Mouse (Mus musculus): ENCODE measurements around the gene Slc35b1.

The Slc35b1 gene

DNA sequence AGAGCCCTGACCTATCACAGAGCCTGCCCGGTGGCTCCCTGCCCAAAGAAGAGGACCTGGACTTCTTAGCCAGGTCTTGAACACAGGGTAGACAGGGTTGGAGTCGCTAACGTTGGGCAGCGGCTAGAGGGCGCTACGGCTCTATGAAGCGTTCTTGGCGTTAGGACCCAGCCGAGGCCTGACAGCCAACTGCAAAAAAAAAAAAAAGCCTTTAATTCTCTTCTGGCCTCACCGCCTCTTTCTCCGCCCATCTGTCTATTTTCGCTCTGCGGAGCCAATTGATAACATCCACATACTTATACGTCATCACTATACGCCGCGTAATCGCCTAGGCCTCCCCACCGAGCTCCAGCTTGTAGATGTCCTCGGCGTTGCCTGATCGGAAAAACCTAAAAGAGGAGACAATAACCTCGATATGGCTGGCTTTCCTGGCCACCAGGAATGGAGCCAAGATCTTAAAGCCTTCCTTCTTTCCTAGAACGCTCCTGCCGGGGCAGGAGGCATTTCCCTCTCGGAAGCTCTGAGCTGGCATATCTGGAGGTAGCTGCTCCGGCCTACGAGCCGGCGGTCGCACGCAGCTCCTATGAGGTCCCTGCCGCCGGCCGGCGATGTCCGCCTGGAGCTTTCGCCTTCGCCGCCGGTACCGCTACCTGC lies at the start of gene Slc35b1:
TSS of gene Slc35b1 (plus strand) at position 374 of the 654 bp plus-strand sequence.
- DNase-seq, result peak; percentile 93 to 94

- peak; percentile 18 to 30 for DNase-seq
These were observed 47.8 kb upstream of the Slc35b1 start, which contains the start of gene Fam117a for GRCm38 (mm10) chr11:95336568-95337128. Gene Fam117a (plus strand): TSS chr11:95337018.

DNA sequence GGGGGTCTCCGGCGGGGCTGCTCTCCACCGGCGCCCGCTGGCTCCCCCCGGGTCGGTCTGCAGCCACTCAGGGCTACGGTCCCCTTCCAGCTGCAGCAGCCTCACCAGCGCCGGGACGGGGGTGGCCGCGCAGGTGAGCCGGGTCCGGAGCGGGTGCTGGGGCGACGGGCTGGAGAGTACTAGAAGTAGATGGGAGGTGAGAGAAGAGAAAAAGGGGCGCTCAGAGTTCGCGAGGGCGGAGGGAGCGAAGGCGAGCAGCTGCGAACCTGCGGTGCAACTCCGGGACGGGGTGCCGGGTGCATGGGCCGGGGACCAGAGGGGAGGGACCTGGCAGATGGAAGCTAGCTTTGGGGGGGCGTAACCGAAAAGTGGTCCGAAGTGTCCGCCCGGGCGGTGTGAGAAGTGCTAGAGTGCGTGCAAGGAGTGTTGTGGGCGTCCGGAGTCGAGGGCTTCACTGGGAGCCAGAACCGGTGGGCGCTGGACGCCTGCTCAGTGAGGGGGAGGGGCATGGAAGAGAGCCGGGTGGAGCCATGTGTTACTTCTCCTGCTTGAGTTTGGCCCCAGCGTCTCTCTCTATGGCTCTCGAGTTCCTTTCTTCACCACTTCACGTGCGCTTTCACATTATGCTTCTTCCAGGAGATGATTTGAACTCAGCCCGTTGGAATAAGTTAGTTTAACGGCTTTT lies 47.2 kb upstream of the Slc35b1 start:
- peak; percentile 4 to 8 for DNase-seq

DNA sequence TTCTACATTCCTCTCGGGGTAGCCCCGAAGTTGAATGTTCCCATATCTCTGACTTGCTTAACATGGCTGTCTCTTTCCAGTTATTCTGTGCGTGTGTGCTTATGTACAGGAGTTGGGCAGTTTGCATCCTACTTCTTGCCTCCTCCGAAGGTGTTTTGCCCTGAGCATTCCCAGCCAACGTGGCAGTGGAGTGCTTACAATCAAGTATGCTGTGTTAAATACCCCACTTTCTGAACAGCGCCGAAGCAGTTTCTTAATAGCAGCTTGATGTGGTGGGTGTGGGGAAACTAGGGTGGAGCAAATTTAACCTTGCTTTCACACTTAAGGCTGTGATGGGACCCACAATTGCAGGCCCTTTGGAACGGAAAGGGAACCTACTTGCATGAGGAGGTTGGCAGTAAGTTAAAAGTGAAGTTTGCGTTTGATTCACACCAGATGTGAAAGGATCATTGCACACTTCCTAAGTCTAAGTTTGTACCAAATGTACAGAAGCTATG lies 46.6 kb upstream of the Slc35b1 start:
- DNase-seq, result no peak

GRCm38 (mm10) chr11:95339471-95340021 lies 44.9 kb upstream of the Slc35b1 start:
- DNase-seq, result no peak

DNA sequence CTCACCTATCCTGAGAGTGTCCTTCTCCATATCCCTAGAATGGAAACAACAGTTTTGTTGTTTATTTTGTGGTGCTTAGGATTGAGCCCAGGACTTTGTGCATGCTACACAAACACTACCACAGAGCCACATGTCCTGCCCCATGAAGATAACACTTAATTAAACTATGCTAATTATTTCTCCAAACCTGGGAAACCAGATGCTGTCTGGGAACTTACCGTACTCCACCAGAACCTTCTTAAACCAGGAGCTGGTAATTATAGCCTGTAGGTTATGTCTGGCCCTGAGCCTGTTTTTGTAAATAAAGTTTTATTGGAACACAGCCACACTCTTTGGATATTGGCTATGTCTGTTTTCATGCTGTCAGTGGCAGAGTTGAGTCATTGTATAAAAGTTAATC lies 44.2 kb upstream of the Slc35b1 start:
- no peak for DNase-seq

DNA sequence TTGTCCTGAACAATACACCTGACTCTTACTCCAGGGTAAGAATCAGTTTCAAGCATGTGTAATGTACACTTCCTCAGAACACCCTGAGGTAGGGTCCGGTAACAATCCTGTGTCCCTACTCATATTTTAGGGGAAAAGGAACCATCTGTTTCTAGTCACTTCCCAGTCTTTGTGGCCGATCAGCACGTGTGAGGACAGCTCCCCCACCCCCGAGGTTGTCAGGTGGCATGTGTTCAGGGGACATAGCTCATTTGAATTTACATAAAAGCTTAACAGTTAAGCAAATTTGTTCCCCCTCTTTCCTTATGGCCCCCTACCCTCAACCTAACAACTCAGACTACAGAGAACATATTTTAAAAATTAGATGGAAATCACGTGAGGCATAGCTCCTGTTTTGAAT lies 43.8 kb upstream of the Slc35b1 start:
- DNase-seq, result no peak

- DNase-seq, result no peak
These were observed 41.3 kb upstream of the Slc35b1 start for GRCm38 (mm10) chr11:95343180-95343579.

DNA sequence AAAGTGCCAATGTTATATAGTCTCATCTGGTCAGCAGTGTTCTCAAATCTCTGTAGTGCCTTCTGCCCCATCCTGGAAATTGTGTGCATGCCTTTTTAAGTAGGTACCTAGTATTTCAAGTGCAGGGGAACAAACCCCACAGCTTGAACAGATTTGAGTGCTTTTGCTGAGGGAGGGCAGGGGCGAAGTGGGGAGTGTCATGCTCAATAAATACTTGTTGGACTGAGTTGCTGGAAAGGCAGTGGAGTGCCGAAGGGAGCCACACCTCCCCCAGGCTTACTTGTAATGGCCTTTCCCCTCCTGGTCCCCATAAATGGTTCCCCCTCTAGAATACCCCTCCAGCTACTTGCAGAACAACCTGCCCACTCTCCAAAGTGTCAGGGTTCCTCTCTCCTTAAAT lies 40.3 kb upstream of the Slc35b1 start:
- DNase-seq, result no peak

- DNase-seq, result no peak
These were observed 34.2 kb upstream of the Slc35b1 start for GRCm38 (mm10) chr11:95350289-95350688.

DNA sequence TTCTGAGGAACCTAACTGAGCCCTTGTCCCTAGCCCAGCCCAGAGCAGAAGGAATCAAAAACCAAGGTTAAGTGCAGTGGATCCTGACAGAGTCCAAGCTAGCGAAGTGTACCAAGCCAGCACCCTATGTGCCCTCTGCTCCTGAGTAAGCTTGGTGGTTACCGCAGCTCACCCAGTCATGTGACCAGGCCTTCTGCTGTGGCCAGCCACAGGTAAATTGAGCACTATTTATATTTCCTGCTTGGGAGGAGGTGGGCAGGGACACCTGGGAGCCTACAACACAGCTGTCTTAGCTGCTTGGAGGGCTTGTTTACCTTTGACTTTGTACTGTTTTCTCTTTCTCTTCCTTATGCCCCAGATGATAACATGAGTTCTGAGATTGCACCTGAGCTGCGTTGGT lies 33.5 kb upstream of the Slc35b1 start:
- no peak for DNase-seq

- no peak for DNase-seq
These were observed 31.8 kb upstream of the Slc35b1 start for GRCm38 (mm10) chr11:95352686-95353085.

DNA sequence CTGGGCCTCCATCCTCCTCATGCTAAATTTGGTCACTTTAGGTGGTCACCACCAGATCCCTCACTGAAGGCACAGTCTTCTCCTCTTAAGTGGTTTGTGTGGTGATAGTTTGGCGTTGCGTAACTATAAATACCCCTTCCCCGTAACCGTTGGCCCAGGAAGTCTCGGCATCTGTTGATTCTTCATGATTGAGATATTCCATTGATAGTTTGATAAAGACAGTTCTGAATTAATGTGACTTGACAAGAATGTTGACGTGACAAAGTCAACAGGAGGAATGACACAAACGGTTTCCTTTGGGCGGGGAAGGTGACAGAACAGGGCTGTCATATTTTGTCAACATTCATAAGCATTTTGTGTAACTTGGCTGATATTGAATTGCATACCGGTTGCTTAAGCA lies 31.3 kb upstream of the Slc35b1 start:
- DNase-seq, result no peak

DNA sequence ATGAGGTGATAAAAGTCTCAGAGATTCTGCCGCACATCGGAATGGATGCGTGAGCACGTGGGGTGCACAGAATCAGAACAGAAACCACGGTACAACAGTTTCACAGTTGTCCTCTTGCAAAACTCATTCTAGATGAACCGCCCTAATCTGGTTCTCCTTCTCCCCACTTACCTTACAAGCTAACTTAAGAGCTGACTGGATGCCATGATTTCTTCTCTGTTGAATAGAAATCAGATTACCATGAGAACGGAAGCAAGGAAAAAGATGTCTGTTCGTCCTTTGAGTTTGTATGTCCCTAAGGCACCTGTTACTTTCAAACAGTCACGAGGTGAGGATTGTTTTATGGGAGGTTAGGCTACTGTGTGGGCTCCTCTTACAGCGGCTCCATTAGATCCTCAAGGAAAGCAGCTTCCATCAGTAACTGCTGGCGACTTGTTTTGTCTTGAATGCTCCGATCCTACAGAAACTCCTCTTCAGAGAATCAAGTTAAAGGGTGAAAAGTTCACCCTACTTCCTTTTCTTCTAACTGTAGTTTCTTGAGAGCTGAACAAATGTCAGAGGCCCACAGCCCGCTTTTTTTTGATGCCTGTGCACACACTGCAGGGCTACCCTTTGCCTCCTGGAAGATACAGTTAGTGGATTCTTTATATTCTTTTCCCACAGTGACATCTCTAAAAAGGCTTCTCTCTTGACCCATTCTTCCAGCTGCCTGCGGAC lies 30.1 kb upstream of the Slc35b1 start:
- DNase-seq, result no peak

DNA sequence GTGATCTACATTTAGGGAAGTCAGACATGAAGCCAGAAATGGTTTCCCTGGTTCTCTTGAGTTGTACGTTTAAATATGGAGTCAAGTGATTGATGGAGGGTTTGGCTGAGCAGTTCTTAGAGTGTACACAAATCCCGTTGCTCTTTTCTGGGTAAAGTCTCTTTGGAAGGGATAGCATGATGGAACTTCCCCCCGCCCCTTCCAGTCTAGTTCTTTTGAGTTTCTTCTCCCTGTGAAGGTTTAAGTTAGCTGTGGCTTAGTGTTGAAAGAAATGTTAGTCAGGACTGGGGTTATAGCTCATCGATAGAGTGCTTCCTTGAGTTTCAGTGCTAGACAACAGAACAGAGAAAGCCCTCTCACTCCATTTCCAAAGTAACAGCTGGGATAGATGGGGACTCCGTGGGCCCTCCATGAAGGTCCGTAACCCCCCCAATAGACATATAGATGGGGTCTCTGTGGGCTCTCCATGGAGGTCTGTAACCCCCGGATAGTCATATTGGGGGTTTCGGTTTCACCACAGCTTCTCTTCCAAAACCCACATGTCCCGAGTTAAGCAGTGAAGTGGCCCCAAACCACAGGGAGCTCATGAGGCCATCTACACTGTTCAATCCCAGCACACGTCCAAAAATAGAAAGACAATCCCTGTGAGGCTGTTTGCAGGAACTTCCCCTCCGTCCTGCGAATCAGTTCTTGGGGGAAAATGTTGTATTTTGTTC lies 29.4 kb upstream of the Slc35b1 start:
- no peak for DNase-seq

DNA sequence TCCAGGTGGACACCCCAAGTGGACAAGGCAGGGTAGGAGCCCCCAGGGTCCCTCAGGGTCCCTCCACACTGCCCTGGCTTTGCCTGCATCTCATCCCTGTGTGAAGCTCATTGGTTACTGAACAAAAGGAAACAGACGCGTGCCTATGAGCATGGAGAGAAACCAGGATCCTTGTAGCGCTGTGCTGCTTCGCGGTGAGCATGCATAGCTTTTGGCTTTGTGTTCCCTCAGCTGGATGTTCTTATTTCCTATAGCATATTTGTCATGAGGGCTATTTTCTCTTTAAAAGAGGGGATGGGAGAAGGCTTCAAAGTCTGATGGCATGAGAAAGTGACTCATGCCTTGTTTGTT lies 28.9 kb upstream of the Slc35b1 start:
- DNase-seq, result no peak

GRCm38 (mm10) chr11:95356039-95356438 lies 28.5 kb upstream of the Slc35b1 start:
- DNase-seq, result no peak

DNA sequence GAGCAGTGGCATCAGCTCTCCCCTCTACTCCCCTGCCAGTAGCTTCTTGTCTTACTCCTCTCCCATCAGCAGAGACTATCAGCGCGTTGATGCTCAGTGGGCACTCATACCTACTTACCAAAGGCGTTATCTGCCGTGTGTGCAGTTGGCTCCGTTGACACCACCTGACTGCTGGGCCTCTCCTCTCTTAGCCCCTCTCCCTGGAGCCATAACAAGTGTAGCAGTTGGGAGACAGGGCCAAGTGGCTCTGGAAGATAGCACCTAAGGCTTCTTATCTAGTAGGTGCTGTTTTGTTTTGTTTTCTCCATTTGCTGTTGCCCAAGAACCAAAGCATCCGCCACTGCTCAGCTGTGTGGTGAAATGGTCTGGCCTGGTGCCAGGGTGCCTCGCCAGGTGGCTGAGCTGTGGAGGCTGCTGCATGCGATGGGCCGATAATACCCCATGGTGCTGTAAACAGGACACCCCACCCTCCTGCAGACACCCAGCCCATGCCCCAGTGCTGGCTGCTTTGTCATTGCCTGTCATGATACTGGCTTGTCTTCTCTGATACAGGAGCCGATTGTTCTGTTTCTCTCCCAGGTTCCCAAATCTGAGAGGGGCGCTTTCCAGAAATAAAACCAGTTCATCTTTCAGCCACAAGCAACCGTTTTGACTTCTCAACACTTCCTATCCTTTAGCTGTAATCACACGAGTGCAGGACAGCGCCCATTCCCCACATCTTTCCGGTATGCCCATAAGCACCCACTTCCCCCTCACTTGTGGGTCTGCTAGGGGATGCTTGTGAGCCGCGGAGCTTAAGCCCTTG lies 27.8 kb upstream of the Slc35b1 start:
- DNase-seq, result peak in 1 of 2 experiments; percentile 24

- no peak for DNase-seq
These were observed 26.2 kb upstream of the Slc35b1 start for GRCm38 (mm10) chr11:95358263-95358662.

GRCm38 (mm10) chr11:95364388-95364787 lies 20.1 kb upstream of the Slc35b1 start:
- no peak for DNase-seq

GRCm38 (mm10) chr11:95365596-95365995 lies 18.9 kb upstream of the Slc35b1 start:
- peak; percentile 21 to 26 for DNase-seq

Measured in cerebellum, adult 18-20 months (tissue).